Mouse (Mus musculus): Measurements from ENCODE around the gene Gatc.
A peak's percentile ranks its signal among the peaks of the same experiment; 100 is the strongest.
"Not testable (repeated sequence)": the region's sequence is repeated elsewhere in the genome, so short reads cannot be mapped to it uniquely, and the experiment has no call there.

The Gatc gene

DNA sequence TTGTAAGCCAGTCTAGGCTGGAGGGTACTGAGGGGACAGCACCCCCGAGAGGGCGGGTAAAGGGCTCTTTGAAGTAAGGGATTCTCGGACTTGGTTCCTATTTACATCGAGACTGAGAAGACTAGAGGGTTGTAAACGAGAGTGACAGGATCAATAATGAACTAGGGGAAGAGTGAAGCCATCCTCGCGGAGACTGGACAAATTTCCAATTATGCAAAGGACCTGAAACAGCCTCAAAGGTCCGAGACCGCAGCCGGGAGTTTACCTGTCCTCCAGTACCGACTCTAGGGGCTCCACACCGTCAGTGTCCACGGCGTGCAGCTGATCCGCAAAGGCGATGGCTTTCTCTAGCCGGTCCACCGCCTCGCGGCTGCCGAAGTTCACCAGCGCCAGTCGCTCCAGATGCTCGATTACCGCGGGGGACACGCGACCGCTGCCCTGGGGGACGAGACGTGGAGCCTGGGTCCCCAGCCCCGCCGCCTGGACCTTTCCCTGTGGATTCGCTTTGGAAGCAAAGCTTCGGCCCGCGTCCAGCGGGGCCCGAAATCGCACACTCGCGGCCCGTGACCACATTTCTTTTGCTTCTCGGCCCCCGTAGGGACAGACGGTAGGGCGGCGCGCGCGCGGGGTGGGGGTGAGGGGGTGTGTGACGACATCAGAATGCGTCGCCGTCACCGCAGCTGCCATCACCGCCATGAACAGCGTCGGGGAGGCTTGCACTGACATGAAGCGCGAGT is at the start of gene Gatc, which contains the start of gene Triap1:
Gene Gatc (minus strand): TSS at position 602 of the 737 bp plus-strand sequence.
Gene Triap1 (plus strand): TSS at position 649 of the 737 bp plus-strand sequence.
- DNase-seq (ENCODE audit: low spot score): peak; percentile 89

DNA sequence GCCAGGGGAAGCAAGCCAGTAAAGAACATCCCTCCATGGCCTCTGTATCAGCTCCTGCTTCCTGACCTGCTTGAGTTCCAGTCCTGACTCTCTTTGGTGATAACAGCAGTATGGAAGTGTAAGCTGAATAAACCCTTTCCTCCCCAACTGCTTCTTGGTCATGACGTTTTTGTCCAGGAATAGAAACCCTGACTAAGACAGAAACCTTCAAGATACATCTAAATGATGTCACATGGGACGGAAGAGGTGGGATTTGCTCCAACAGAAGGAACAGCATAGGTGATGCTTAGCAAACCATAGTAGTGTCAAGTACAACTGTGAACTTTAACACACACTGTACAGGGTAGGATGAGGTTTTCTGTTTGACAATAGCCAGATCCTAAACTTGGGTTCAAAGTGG is 37.9 kb upstream of the Gatc start:
- DNase-seq (ENCODE audit: low spot score): not testable (repeated sequence)

DNA sequence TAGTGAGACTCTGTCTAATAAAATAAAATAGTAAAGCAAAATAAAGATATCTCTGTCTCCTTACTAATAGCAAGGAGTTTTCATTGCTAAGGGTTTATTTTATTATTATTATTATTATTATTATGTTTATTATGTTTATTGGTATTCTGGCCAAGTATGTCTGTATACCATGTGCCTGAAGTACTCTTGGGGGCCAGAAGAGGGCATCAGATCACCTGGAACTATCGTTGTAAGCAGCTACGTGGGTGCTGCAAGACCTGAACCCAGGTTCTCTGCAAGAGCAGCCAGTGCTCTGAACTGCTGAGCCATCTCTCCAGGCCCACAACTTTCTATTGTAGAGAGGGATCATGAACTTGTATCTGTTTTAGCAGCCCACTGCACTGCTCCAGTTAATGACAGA is 34.5 kb upstream of the Gatc start:
- no peak for DNase-seq (ENCODE audit: low spot score)

DNA sequence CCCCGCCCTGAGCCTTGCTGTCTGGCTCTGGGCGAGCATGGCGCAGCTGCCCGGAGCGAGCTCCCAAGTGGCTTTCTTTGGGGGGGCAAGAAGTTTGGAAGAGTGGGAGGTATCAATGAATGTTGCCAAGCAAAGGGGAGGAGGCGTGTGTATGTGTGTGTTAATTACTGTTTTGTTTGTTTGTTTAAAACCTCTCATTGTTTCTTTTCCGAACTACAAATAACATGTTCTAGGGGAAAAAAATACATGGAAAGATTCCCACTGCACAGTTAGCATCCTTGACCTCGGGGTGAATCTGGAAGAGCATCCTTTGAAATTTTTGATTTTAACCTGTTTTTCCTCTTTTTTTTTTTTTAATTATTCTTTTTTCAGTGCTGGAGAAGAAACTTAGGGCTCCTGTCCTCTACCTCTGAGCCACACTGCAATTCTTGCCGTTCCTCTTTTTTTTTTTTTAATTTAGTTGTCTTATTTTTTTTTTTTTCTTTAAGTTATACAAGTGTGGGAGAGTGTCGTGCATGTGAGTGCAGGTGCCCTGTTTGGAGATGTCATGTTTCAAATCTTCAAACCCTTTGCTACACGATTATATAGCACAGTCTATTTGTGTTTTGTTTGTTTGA is 33.3 kb upstream of the Gatc start:
- no peak for DNase-seq (ENCODE audit: low spot score)

DNA sequence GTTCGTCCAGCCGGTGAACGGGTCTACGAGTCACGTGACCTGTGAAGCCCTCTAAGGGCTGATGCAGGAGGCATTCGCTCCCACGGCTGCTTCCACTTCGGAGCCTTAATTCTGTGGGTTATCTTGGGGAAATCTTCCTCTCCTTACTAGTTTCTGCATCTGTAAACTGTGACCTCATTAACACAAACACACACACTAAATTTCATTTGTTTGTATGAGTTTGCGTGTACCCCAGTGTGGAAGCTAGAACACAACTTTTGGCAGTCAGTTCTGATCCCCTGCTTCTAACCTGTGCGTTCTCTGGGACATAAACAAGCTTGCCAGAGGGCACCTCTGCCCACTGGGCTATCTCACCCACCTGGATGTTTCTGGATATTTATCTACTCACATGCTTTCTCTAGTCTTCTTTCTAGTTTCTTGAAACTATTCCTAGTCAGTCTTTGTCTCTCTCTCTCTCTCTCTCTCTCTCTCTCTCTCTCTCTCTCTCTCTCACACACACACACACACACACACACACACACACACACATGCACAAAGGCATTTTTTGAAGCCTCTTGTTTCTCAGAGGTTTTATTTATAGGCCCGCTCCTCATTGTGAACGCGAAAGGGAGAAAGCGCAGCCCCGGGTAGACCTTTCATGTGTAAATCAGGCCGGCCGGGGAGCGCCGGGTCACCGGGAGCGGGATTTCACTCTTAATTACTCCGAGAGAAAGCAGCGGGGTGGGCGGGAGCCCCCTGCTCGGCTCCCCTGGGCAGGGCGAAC is 32.6 kb upstream of the Gatc start:
- DNase-seq (ENCODE audit: low spot score): no peak

DNA sequence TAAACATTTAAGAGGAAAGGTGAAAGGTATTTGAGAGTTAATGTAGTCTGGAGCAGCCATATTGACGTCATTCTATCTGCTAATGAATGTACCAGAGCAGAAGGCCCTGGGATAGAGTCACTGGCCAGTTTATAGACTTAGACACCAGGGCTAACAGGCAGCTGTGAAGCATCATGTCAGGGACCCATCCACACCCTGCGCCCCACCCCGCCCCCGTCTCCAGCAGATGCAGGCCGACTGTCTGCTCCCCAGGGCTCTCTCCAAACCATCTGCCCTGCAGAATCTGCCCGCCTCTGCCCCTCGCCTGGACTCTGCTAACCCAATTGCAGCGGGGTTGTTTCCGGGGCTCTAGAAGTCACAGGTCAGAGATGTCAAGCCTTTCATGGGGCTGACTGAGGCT is 30.8 kb upstream of the Gatc start:
- peak; percentile 89 for DNase-seq (ENCODE audit: low spot score)

DNA sequence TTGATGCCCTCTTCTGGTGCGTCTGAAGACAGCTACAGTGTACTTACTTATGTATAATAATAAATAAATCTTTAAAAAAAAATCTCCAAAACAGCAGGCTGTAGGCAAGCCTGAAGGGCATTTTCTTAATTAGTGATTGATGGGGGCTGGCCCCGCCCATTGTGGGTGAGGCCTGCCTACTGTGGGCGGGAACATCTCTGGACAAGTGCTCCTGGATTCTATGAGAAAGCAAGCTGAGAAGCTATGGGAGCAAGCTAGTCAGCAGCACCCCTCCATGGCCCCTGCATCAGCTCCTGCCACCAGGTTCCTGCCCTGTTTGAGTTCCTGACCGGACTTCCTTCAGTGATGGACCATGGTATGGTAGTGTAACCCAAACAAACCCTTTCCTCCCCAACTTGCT is 23.8 kb upstream of the Gatc start:
- no peak for DNase-seq (ENCODE audit: low spot score)

DNA sequence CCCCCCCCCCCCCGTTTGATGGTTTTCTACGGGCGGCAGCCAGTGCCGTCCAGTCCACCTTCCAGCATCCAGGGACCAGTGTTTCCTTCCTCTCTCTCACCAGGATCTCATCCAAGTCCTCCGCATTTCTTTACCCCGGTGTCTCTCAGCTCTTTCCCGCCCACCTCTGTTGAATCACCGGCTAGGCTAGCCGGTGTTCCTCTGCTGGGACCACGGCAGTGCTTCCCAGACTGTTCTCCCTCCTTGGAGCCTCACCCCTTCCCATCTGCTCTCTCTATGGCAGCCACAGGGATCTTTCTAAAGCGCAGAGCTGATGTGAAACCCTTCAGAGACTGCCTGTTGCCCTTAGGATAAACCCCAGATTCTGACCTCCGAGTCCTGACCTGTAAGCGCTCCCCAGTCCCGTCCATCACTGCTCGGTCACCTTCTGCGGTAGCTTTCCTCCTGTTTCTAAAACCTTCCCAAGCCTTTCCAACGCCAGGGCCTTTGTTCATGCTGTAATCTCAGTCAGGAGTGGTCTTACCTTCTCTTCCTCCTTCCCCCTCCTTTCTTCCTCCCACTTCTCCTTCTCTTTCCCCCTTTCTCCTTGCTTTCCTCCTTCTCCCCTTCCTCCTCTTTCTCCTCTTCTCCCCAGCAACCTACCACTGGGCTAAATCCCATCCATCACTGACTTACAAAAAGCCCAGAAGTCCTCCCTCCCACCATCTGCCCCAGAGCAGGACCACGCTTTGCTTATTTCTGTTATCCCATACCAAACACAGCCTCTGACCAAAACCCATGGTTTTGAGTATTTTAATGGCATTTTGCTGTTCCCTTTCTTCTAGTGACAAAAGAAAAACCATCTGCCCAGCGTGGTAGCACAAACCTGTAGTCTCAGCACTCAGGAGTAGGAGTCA is 22.1 kb upstream of the Gatc start:
- no peak for DNase-seq (ENCODE audit: low spot score)

DNA sequence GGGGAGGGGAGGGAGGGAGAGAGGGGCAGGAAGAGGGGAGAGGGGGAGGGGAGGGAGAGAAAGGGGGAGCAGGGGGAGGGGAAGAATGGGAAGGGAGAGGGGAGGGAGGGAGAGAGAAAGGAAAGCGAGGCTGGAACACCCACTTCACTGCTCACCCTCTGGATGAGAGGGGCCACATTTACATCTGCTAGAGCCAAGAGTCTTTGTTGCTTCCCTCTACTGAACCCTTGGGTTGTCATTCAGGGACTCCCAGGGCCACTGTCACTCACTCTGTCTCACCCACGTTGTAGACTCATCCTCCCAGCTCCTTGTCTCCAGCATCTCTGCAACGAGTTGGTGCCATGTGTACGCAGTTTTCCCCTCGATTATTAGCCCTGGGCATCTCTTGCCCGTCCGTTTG is 21.2 kb upstream of the Gatc start:
- no peak for DNase-seq (ENCODE audit: low spot score)

DNA sequence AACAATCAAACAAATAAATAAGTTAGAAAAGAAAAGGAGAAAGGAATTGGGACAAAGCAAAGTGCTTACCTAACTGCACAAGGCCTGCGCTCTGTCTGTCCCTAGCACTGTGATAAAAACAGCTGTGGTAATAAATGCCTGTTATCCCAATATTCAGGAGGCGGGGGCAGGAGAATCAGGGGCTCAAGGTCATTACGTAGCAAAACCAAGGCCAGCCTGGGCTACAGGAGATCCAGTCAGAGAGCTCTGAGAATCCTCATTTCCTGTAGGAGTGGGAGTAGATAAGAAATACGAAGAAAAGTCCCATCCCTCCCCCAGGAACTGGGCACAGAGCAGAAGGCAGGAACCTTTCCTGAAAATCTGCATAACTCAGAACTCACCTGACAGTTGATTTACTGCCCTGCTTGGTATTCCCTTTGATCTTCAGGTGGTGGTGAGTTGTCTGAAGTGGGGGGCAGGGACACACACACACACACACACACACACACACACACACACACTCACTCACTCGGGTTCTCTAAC is 18.9 kb upstream of the Gatc start:
- no peak for DNase-seq (ENCODE audit: low spot score)

DNA sequence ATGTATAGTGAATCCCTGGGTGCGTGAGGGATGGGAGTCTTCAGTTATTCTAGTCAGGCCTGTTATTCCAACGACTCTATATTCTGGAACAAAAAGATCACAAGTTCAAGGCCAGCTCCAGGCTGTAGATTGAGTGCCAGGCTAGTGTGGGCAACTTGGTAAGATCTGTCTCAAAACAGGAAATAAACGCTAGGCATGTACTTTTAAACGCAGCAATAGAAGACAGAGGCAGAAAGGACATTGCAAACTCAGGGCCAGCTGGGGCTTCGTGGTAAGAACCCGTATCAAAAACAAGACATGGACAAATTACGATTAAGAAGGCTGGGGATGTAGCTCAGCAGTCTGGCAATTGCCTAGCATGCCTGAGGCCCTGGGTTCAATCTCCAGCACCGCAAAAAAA is 18.5 kb upstream of the Gatc start:
- DNase-seq (ENCODE audit: low spot score): no peak

DNA sequence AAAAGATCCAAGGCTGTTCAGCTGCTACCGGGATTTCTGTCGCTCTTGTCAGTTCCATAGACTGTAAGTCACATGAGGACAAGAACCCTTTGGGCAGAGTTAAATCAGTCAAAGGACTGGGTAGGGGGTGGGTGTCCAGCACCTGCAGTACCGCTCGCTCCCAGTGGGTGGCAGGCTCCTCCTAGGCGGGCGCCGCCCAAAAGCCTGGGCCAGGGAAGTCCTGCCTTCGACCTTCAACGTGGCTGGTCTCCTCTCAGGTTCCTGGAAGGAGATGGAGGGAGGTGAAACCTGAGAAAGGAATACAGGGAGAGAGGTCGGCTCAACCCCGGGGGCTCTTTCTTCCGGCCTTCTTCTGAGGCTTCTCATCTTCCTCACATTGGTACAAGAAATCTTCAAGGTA is 17.9 kb upstream of the Gatc start:
- peak; percentile 85 for DNase-seq (ENCODE audit: low spot score)

DNA sequence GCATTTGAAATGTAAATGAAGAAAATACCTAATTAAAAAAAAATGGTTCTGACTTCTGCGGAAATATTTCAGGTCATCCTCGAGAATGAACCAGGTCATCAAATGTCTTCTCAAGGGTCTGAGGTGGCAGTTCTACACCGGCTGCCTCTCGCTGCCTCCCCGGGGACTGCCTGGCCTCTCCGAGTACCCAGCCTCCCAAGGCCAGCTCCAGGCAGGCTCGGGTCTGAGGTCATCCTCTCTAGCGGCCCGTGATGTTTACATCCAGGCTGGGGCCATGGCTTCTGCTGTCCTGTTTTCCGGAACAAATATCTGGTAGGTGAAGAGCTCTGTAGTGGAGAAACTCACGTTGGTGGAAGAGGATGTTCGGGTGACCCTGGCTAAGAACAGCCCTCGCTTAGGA is 14.1 kb upstream of the Gatc start:
- no peak for DNase-seq (ENCODE audit: low spot score)

DNA sequence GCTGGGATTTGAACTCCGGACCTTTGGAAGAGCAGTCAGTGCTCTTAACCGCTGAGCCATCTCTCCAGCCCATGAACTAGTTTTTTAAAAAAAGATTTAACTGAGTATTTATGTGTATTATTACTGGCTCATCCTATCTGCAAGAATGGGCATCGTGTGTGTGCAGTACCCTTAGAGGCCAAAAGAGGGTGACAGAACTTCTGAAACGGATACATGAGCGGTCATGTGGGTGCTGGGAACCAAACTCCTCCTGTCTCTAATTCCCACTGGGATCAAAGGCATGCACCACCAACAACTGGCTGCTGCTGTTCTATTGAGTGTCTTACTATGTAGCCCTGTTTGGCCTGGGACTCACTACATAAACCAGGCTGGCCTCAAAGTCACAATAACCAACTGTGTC is 10.4 kb upstream of the Gatc start:
- DNase-seq (ENCODE audit: low spot score): no peak

DNA sequence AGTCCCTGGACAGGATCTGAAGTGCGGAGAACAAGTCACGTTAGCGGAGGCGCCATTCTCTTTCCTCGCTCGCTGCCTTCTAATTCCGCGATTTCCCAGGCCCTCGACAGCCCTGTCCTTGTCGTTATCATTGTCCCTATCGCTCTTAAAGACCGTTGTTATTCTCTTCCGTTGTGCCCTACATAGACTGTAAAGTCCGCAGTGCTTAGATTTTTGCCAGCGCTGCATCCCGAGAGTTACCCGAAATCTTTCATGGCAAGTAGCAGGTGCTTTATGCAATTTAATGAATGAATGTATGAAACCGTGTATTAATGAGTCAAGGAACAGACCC is 8.2 kb upstream of the Gatc start:
- no peak for DNase-seq (ENCODE audit: low spot score)

DNA sequence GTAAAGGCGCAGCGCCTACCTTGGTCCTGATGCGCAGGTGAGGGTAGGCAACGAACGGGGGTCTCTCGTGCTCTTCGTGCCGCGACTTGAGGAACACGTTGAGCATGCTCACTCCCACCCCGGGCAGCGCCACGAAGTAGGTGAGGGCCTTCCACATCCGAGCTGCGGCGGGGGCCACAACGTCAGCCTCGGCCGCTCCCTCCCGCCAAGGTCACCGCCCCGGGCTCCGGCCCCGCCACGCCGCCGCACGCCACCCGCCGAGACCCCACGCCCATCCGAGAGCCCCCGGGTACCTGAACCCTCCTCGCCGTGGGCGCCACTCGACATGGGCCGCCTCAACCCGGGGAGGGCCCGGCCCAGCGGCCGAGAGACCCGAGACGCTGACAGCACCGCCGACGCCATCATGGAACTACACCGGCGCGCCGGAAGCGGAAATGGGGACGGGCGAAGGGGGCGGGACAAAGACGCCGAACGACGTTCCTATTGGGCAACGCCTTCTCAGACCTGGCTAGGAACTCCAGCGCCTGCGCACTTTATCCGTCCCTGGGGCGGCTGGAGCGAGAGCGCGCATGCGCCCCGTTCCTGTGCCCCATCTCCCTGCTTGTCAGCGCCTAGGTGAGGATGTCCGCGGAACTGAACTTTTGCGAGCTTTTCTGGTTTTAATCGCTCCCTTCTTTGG is 7.7 kb upstream of the Gatc start, which contains the start of gene Cox6a1:
Gene Cox6a1 (minus strand): TSS at position 436 of the 679 bp plus-strand sequence.
- peak; percentile 98 for DNase-seq (ENCODE audit: low spot score)

DNA sequence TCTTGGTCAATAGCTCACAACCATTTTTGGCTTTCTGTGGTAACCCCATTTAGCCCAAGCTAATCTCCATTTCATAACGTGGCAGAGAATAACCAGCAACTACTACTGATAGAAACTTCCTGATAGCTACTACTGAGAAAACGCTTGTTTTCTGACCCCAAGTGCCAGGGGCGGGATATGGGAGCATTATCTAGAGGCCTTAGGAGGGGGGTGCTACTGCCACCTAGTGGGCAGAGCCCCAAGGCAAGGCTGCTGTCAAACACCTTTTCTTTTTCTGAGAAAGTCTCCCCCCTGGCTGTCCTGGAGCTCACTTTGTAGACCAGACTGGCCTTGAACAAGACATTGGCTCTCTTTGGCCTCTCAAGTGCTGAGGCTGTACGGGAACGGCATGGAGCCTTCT is 6.6 kb upstream of the Gatc start:
- peak; percentile 82 for DNase-seq (ENCODE audit: low spot score)

DNA sequence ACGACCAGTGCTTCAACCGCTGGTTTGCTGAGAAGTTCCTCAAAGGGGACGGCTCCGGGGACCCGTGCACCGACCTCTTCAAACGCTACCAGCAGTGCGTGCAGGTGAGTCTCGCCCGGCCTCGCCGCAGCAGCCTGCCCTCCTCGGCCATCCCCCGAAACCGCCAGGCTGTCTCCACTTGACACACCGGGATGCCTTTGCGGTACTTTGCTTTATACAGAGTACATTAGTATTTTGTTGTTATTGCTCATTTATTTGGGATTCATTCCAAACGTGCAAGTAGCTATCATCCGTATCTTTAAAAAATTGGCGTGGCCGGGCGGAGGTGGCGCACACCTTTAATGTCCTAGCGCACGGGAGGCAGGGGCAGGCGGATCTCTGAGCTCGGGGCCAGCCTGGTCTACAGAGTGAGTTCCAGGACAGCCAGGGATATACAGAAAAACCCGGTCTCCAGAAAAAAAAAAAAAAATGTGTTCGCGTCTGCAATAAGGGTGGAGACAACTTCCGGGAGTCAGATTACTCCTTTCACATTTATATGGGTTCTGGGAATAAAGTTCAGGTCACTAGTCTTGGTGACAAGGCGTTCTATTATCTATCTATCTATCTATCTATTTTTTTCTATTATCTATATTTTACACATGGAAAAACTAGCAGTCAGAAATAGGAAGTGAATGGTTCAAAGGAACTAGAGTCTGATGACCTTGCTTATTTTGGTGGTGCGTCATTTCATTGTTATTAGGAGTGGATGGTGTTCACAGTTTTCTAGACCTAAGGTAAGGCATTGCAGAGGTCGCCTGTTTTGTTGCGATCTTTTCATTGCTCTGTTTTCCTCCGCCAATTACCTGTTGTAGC is 562 bp upstream of the Gatc start:
- no peak for DNase-seq (ENCODE audit: low spot score)

DNA sequence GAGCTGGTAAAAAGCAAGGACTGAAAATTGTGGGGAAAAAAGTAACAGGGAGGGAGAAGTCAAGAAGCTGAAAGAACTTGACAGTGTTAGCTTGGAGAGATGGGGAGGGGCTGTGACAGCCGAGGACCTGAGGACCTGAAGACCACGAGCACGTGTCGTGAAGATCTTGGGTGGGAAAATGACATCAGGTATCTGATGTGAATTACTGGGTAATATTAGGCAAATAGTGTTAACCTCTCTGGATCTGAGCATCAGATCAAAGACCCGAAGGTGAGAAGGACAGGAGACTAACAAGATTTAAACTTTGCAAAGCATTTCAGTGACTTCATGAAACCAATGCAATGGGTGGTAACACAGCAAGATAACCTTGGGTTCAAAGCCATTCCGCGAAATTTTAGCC is 971 bp downstream of the Gatc start:
- no peak for DNase-seq (ENCODE audit: low spot score)

DNA sequence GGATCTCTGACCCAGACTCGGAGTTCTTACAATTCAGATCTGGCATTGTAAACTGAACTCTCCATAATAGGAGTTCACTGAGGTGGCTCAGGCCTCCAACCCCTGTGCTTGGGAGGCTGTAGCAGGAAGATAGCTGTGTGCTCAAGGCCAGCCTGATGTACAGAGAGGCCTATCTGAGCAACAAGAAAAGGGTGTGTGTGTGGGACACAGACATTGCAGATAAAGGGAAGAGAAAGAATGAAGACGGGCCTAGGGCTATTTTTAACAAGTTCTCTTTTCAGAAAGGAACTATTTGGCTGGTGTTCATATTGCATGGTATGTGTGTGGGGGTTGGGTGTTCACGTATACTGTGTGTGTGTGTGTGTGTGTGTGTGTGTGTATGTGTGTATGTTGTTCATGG is 7.4 kb downstream of the Gatc start:
- no peak for DNase-seq (ENCODE audit: low spot score)

All from MN1 (cell line).